Mouse (Mus musculus): ENCODE measurements around the gene Amt. TPM values are rescaled to one million over a fixed set of nuclear protein-coding genes. Genes with fewer than 3 reads are reported as not detected.

The Amt gene
- polyA plus RNA-seq, 1 experiment from 2014 or later, result 17.4 TPM

Other genes starting within 250 kb of the Amt start
- 25.1 and 28.8 TPM in 2 replicates for gene Gmppb, start 247.6 kb upstream of the Amt start, polyA plus RNA-seq (2016; fragmentation: Nextera tagmentation; extraction: Ambion mirVana)
- gene Amigo3, start 243.7 kb upstream of the Amt start, polyA plus RNA-seq (2016; fragmentation: Nextera tagmentation; extraction: Ambion mirVana), result 3.1 and 4.2 TPM in 2 replicates
- 0.29 and 0.31 TPM in 2 replicates for gene Mst1, start 216.4 kb upstream of the Amt start, polyA plus RNA-seq (2016; fragmentation: Nextera tagmentation; extraction: Ambion mirVana)
- gene Rnf123, start 213.5 kb upstream of the Amt start, polyA plus RNA-seq (2016; fragmentation: Nextera tagmentation; extraction: Ambion mirVana), result 34.5 and 38.2 TPM in 2 replicates
- gene Apeh, start 202.2 kb upstream of the Amt start, polyA plus RNA-seq (2016; fragmentation: Nextera tagmentation; extraction: Ambion mirVana), result 54.7 and 55.0 TPM in 2 replicates
- gene Bsn, start 106.5 kb upstream of the Amt start, polyA plus RNA-seq (2016; fragmentation: Nextera tagmentation; extraction: Ambion mirVana), result 1.1 and 1.5 TPM in 2 replicates
- gene Dag1, start 32.9 kb upstream of the Amt start, polyA plus RNA-seq (2016; fragmentation: Nextera tagmentation; extraction: Ambion mirVana), result 52.4 and 53.7 TPM in 2 replicates
- gene Nicn1, start 6.4 kb upstream of the Amt start, polyA plus RNA-seq (2016; fragmentation: Nextera tagmentation; extraction: Ambion mirVana), result 53.0 and 54.9 TPM in 2 replicates
- gene Rhoa, start 9.3 kb downstream of the Amt start, polyA plus RNA-seq (2016; fragmentation: Nextera tagmentation; extraction: Ambion mirVana), result 380 and 391 TPM in 2 replicates
- 28.1 and 28.7 TPM in 2 replicates for gene Tcta, start 9.3 kb downstream of the Amt start, polyA plus RNA-seq (2016; fragmentation: Nextera tagmentation; extraction: Ambion mirVana)
- 798 and 814 TPM in 2 replicates for gene Gpx1, start 42.0 kb downstream of the Amt start, polyA plus RNA-seq (2016; fragmentation: Nextera tagmentation; extraction: Ambion mirVana)
- gene Usp4, start 51.0 kb downstream of the Amt start, polyA plus RNA-seq (2016; fragmentation: Nextera tagmentation; extraction: Ambion mirVana), result 122 and 124 TPM in 2 replicates
- 0.27 and 0.97 TPM in 2 replicates for gene 1700102P08Rik, start 96.0 kb downstream of the Amt start, polyA plus RNA-seq (2016; fragmentation: Nextera tagmentation; extraction: Ambion mirVana)
- 1.4 and 2.0 TPM in 2 replicates for gene Ccdc36, start 131.6 kb downstream of the Amt start, polyA plus RNA-seq (2016; fragmentation: Nextera tagmentation; extraction: Ambion mirVana)
- gene BC048562, start 139.6 kb downstream of the Amt start, polyA plus RNA-seq (2016; fragmentation: Nextera tagmentation; extraction: Ambion mirVana), result not detected in 2 replicates
- 53.1 and 58.3 TPM in 2 replicates for gene Ccdc71, start 163.7 kb downstream of the Amt start, polyA plus RNA-seq (2016; fragmentation: Nextera tagmentation; extraction: Ambion mirVana)
- gene Klhdc8b, start 164.7 kb downstream of the Amt start, polyA plus RNA-seq (2016; fragmentation: Nextera tagmentation; extraction: Ambion mirVana), result 44.5 and 46.0 TPM in 2 replicates
- gene Lamb2, start 182.9 kb downstream of the Amt start, polyA plus RNA-seq (2016; fragmentation: Nextera tagmentation; extraction: Ambion mirVana), result 51.3 and 58.5 TPM in 2 replicates
- gene Usp19, start 193.7 kb downstream of the Amt start, polyA plus RNA-seq (2016; fragmentation: Nextera tagmentation; extraction: Ambion mirVana), result 99.0 and 102 TPM in 2 replicates
- 110 and 115 TPM in 2 replicates for gene Qars, start 210.9 kb downstream of the Amt start, polyA plus RNA-seq (2016; fragmentation: Nextera tagmentation; extraction: Ambion mirVana)
- 160 TPM in 2 replicates for gene Qrich1, start 220.0 kb downstream of the Amt start, polyA plus RNA-seq (2016; fragmentation: Nextera tagmentation; extraction: Ambion mirVana)

All from embryonic facial prominence, embryonic 12.5 days (tissue).